In the genomic region with DNA sequence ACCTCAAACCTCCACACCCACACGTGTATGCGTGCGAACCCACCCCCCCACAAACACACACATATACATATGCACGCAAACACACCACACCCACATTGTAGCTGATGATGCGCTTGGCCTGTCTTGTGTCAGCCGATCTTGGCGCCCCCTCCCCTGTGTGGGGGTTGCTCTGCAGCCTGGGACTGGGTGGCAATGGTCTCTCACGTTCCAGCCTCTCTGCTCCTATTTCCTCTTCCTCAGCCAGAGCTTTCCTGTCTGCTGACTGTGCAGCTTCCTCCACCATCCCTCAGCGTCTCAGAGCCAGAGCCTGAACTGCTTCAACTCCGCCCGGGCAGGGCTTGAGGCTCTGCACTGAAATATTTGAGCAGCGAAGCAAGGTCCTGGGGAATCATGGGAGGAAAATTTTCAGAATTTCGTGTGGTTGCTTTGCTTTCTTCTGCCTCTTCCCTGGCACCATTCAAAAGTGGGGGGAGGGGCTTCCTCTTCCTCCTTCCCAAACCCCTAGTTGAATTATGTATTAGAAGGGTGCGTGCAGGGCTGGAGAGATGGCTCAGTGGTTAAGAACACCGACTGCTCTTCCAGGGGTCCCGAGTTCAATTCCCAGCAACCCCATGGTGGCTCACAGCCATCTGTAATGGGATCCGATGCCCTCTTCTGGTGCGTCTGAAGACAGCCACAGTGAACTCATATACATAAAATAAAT, we compare ENCODE assay signal across 9 mouse cellular contexts. TPM values are rescaled to one million over a fixed set of nuclear protein-coding genes. Genes with fewer than 3 reads are reported as not detected.
DNase-seq lines count a peak whose midpoint lies in the region; ATAC-seq and TF ChIP-seq lines count a peak whose summit lies in the region.
"Had no signal": no experiment of that assay in that cellular context is flagged by ENCODE, and none has a peak within 500 bp of the region (broad histone marks: within the 10 kb centered on the region; RNA-seq: fewer than 3 reads in every experiment).

No protein-coding gene starts in this region.

- no peak overlapping the region for H3K27ac ChIP-seq in lung, embryonic 14.5 days (ENCODE audit: low read depth)
- H3K27ac ChIP-seq in embryonic facial prominence, embryonic 15.5 days (replicated peaks) = 0 out of 2 replicates have a peak overlapping the region, but pooled peaks have one; percentile 11
- no peak overlapping the region for H3K27ac ChIP-seq in small intestine, adult 2 months (ENCODE audit: insufficient read depth, low read depth, low read length)
- H3K27ac ChIP-seq in hindbrain, postnatal 0 days = no peak overlapping the region

- no peak overlapping the region for H3K4me3 ChIP-seq in lung, embryonic 14.5 days (ENCODE audit: low read depth, low read length)
- H3K4me3 ChIP-seq in embryonic facial prominence, embryonic 15.5 days (replicated peaks) = no peak overlapping the region
- peak overlapping the region; percentile 33 for H3K4me3 ChIP-seq in small intestine, adult 2 months (ENCODE audit: low read depth, low read length)
- H3K4me3 ChIP-seq in hindbrain, postnatal 0 days (ENCODE audit: low read length) = no peak overlapping the region
- H3K4me3 ChIP-seq: myocyte had no signal

- peak; percentile 25; the same call in 1 of the 2 replicates for TF ChIP-seq CTCF in lung, embryonic 14.5 days (IDR thresholded peaks at IDR 0.05; ENCODE audit: low read depth)
- no peak for TF ChIP-seq CTCF in small intestine, adult 2 months (IDR thresholded peaks at IDR 0.05; ENCODE audit: extremely low read depth, insufficient read length, insufficient replicate concordance, low read depth, low read length)
- no peak for TF ChIP-seq CTCF in hindbrain, postnatal 0 days (IDR thresholded peaks at IDR 0.05; ENCODE audit: low read depth)

- TF ChIP-seq POLR2A in small intestine, adult 2 months (IDR thresholded peaks at IDR 0.05; ENCODE audit: low read depth, low read length) = no peak

- ATAC-seq in lung, embryonic 14.5 days (ENCODE audit: insufficient read depth) = 0 out of 2 replicates have a peak, but pooled peaks have one; percentile 48
- no peak for ATAC-seq in embryonic facial prominence, embryonic 15.5 days (ENCODE audit: insufficient number of reproducible peaks, low FRiP score, low TSS enrichment, low read depth)
- no peak for ATAC-seq in hindbrain, postnatal 0 days

- WGBS in lung, embryonic 14.5 days = 67% methylated on average over 18 of the region's 18 CpGs
- WGBS in embryonic facial prominence, embryonic 15.5 days = 74% methylated on average over 18 of the region's 18 CpGs
- WGBS in small intestine, adult 2 months = 64% methylated on average over 18 of the region's 18 CpGs
- 83% methylated on average over 18 of the region's 18 CpGs for WGBS in hindbrain, postnatal 0 days

- no peaks in the 10 kb centered on the region for H3K36me3 ChIP-seq in lung, embryonic 14.5 days (ENCODE audit: insufficient read depth)
- H3K36me3 ChIP-seq in embryonic facial prominence, embryonic 15.5 days = no peaks in the 10 kb centered on the region
- no peaks in the 10 kb centered on the region for H3K36me3 ChIP-seq in small intestine, adult 2 months (ENCODE audit: control insufficient read depth, insufficient read depth, low read length)
- H3K36me3 ChIP-seq in hindbrain, postnatal 0 days (ENCODE audit: insufficient read depth, low read length) = no peaks in the 10 kb centered on the region

- peak; percentile 43 for DNase-seq in lung, embryonic 14.5 days
- no peak for DNase-seq in lung, adult 18-20 months
- DNase-seq in kidney, postnatal 14 days = peak; percentile 47
- DNase-seq in hindbrain, postnatal 0 days (ENCODE audit: low spot score) = no peak
- no peak for DNase-seq in embryo, embryonic 10.5 days (ENCODE audit: low spot score)
- no peak for DNase-seq in B cell, adult 2 months

- no peak overlapping the region for H3K9ac ChIP-seq in lung, embryonic 14.5 days
- H3K9ac ChIP-seq in embryonic facial prominence, embryonic 15.5 days = no peak overlapping the region
- no peak overlapping the region for H3K9ac ChIP-seq in hindbrain, postnatal 0 days (replicated peaks; ENCODE audit: low read length)

- H3K27me3 ChIP-seq in lung, embryonic 14.5 days (ENCODE audit: insufficient read depth, low read length) = no peaks in the 10 kb centered on the region
- no peaks in the 10 kb centered on the region for H3K27me3 ChIP-seq in embryonic facial prominence, embryonic 15.5 days
- H3K27me3 ChIP-seq in small intestine, adult 2 months (ENCODE audit: control insufficient read depth, insufficient read depth, low read length) = no peaks in the 10 kb centered on the region
- H3K27me3 ChIP-seq in hindbrain, postnatal 0 days (ENCODE audit: insufficient read depth, low read length) = no peaks in the 10 kb centered on the region

- peak overlapping the region; percentile 20; the same call in 1 of the 2 replicates for H3K4me2 ChIP-seq in lung, embryonic 14.5 days
- H3K4me2 ChIP-seq in embryonic facial prominence, embryonic 15.5 days (replicated peaks) = no peak overlapping the region
- no peak overlapping the region for H3K4me2 ChIP-seq in hindbrain, postnatal 0 days (ENCODE audit: low read depth, low read length)

- H3K9me3 ChIP-seq in lung, embryonic 14.5 days (ENCODE audit: low read depth, low read length) = no peaks in the 10 kb centered on the region
- H3K9me3 ChIP-seq in embryonic facial prominence, embryonic 15.5 days (replicated peaks) = no peaks in the 10 kb centered on the region
- H3K9me3 ChIP-seq in hindbrain, postnatal 0 days (ENCODE audit: low read length) = no peaks in the 10 kb centered on the region

- no peaks in the 10 kb centered on the region for H3K4me1 ChIP-seq in lung, embryonic 14.5 days (ENCODE audit: insufficient read depth)
- H3K4me1 ChIP-seq in embryonic facial prominence, embryonic 15.5 days = 0 out of 2 replicates have a peak, but pooled peaks cover 6% of the 10 kb centered on the region
- H3K4me1 ChIP-seq in small intestine, adult 2 months (ENCODE audit: control insufficient read depth, insufficient read depth, insufficient read length, low read length) = no peaks in the 10 kb centered on the region; the same call in 1 of the 2 replicates
- no peaks in the 10 kb centered on the region for H3K4me1 ChIP-seq in hindbrain, postnatal 0 days (ENCODE audit: insufficient read depth, low read length)

RNA-seq across cellular contexts. Expression of a gene that starts 28.1 kb away (rescaled TPM):
- 183 and 185 TPM in 2 replicates for polyA plus RNA-seq in lung, embryonic 14.5 days (2014; fragmentation: Nextera tagmentation; extraction: Ambion mirVana)
- 190 and 202 TPM in 2 replicates for polyA plus RNA-seq in embryonic facial prominence, embryonic 15.5 days (2015; fragmentation: Nextera tagmentation; extraction: Ambion mirVana)
- 20.7 and 34.0 TPM in 2 replicates for polyA plus RNA-seq in small intestine, adult 2 months (2012; rRNA removed)
- total RNA-seq in hindbrain, postnatal 0 days (2014; rRNA removed) = 103 and 115 TPM in 2 replicates
- 85.6 and 86.1 TPM in 2 replicates for polyA plus RNA-seq in hindbrain, postnatal 0 days (2015; fragmentation: Nextera tagmentation; extraction: Ambion mirVana)

Comparison
In these comparisons a context has a peak if more than half of its experiments do, and no peak if none do; other contexts are left out.
1. DNase-seq: peak in lung, embryonic 14.5 days (single experiment) and kidney, postnatal 14 days (single experiment); none in lung, adult 18-20 months (0 of 2), hindbrain, postnatal 0 days (single experiment), embryo, embryonic 10.5 days (single experiment) and B cell, adult 2 months (0 of 2).